Mouse (Mus musculus) kidney, embryonic 15.5 days (tissue): ENCODE results near the gene Art4. TPM values are rescaled to one million over a fixed set of nuclear protein-coding genes. Genes with fewer than 3 reads are reported as not detected.

Source experiments
- ATAC-seq: fragments of 200-750 bp; cut with Nextera tagmentation; replicated peaks from 2 replicates; pipeline ENCODE4 v1.8.0; 2017; ENCODE audit warnings: moderate TSS enrichment; ENCODE audit not compliant: low FRiP score
- H3K27ac ChIP-seq: fragments of 300-500 bp; sonication (generic); 2 replicates; pipeline ENCODE4 v1.5.1; 2015; ENCODE audit warnings: mild to moderate bottlenecking, inconsistent platforms
- H3K27me3 ChIP-seq: fragments of 300-500 bp; sonication (generic); 2 replicates; pipeline ENCODE4 v1.6.1; 2015; ENCODE audit warnings: inconsistent platforms
- H3K36me3 ChIP-seq: fragments of 300-500 bp; sonication (generic); 2 replicates; pipeline ENCODE4 v1.6.1; 2015; ENCODE audit warnings: inconsistent platforms
- H3K4me1 ChIP-seq: fragments of 300-500 bp; sonication (generic); 2 replicates; pipeline ENCODE4 v1.6.1; 2015; ENCODE audit warnings: inconsistent platforms
- H3K4me2 ChIP-seq: fragments of 300-500 bp; sonication (generic); 2 replicates; pipeline ENCODE4 v1.6.1; 2015; ENCODE audit warnings: moderate library complexity, mild to moderate bottlenecking, inconsistent platforms
- H3K4me3 ChIP-seq: fragments of 300-500 bp; sonication (generic); replicated peaks from 2 replicates; pipeline ENCODE4 v1.5.1; 2015; ENCODE audit warnings: mild to moderate bottlenecking, inconsistent platforms
- H3K9ac ChIP-seq: fragments of 300-500 bp; sonication (generic); 2 replicates; pipeline ENCODE4 v1.6.1; 2015; ENCODE audit warnings: mild to moderate bottlenecking, inconsistent platforms
- H3K9me3 ChIP-seq: fragments of 300-500 bp; sonication (generic); replicated peaks from 2 replicates; pipeline ENCODE4 v1.6.1; 2016; ENCODE audit warnings: inconsistent platforms
- WGBS: fragments of 180-500 bp; shearing (Covaris S2); methylation state at CpG from one replicate; pipeline ENCODE4 v1.1.7; 2015; ENCODE audit warnings: mixed read lengths; 5-methylcytosine and 5-hydroxymethylcytosine counted together
- microRNA-seq: library from miRNA; unstranded; fragments of <30 nt; microRNA quantifications from one replicate; pipeline ENCODE4, GENCODE M21; 2016
- polyA plus RNA-seq: library from polyadenylated mRNA; unstranded; fragments of >200 nt; fragmentation: Nextera tagmentation; extraction: Ambion mirVana; gene quantifications from 2 replicates; pipeline ENCODE4 v1.2.1, GENCODE M21; 2015

Gene Art4
- polyA plus RNA-seq, 1 experiment from 2014 or later: 5.9 TPM

DNA sequence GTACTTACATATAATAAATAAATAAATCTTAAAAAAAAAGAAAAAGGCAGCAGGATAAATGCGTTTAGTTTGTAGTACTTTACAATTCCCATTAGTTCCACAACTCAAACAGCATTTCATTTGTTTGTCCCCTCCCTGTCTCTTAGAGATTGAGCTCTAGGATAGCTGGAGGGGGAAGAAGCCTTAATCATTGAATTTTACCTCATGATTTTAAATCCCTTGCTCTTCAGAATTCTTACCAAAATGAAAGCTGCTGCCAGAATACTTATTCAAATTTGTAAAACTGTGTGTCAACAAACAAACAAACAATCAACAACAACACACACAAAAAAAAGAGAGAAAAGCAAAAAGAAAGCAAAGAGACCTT lies 52.1 kb downstream of the Art4 start:
- Histone ChIP-seq H3K4me3 (no peak overlapping the region), H3K9ac (no peak overlapping the region), H3K4me1 (peaks cover 35% of the 10 kb centered on the region), H3K9me3 (no peaks in the 10 kb centered on the region), H3K27me3 (no peaks in the 10 kb centered on the region), H3K27ac (peak overlapping the region; percentile 100), H3K36me3 (peaks cover 5% of the 10 kb centered on the region; the same call in 1 of the 2 replicates), H3K4me2 (no peak overlapping the region)
- ATAC-seq: no peak
- 88% methylated on average over 1 of the region's 1 CpGs for WGBS

DNA sequence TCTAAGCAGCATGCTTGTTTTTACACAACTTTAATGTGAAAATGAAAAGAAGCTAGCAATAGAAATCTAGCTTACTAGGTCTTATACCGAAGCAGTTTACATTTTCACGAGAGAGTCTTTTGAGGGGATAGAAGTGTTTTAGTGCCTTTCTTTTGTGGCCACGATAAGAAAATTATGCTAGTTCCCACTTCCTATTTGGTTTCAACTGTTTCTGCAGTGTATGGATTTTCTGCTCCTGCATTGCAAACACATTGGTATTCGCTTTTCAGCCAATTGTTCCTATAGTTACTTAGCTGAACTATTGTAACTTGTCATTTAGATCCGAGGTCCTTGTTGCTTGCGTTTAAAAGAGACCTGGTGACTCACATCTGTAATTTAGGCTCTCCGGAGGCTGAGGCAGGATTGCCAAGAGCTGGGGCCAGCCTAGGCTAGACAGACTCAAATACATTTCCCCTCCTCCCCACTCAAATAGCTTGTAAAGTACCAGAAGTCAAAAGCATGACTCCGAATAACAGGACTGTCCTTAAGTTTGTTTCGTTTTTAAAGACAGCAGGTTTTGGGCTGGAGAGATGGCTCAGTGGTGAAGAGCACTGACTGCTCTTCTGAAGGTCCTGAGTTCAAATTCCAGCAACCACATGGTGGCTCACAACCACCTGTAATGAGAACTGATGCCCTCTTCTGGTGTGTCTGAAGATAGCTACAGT lies 52.7 kb downstream of the Art4 start:
- Histone ChIP-seq H3K9me3 (no peaks in the 10 kb centered on the region), H3K9ac (peak overlapping the region; percentile 48), H3K4me1 (peaks cover 35% of the 10 kb centered on the region), H3K27ac (peak overlapping the region; percentile 100), H3K27me3 (no peaks in the 10 kb centered on the region), H3K4me2 (peak overlapping the region; percentile 88), H3K36me3 (no peaks in the 10 kb centered on the region), H3K4me3 (peak overlapping the region; percentile 78)
- no peak for ATAC-seq
- 32% methylated on average over 9 of the region's 9 CpGs for WGBS

DNA sequence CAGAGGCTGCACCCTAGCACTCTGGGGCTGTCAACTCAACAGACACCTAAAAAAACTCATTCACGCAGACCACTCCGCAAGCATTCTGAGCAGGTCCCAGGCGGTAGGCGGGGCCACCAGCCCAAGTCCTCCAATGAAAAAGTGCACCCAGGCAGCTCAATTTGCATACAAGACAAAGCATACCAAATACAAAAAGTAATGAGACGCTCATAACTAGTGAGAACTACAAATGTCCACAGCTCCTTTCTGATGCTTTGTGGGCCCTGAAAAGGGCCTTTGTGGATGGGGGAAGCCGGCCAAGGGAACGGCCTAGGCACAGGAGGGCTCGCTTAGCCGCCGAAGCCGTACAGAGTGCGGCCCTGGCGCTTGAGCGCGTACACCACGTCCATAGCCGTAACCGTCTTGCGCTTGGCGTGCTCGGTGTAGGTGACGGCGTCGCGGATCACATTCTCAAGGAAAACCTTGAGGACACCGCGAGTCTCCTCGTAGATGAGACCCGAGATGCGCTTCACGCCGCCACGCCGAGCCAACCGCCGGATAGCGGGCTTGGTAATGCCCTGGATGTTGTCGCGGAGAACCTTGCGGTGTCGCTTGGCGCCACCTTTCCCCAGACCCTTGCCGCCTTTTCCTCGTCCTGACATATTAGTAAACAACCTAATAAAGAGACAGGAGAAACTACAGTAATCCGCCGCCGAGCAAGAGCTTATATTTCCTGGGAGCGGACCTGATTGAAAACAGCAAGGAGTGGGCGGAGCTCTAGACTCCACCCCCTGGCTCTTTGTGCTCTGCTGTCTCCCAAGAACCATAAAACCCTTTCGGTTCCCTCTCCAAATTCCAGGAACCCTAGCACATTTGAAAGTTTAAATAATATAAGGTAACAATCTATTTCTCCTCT lies 53.5 kb downstream of the Art4 start, which contains the start of gene Hist4h4:
Hist4h4 (minus strand) TSS at position 677 of the 895 bp plus-strand sequence.
- H3K36me3 ChIP-seq: no peaks in the 10 kb centered on the region
- peak within 1 kb of the TSS; percentile 88 for H3K4me2 ChIP-seq
- under 1% methylated on average over 50 of the region's 50 CpGs for WGBS
- H3K9me3 ChIP-seq: no peaks in the 10 kb centered on the region
- ATAC-seq: peak; percentile 79
- H3K4me1 ChIP-seq: peaks cover 26% of the 10 kb centered on the region
- H3K9ac ChIP-seq: peak within 1 kb of the TSS; percentile 93
- peak within 1 kb of the TSS; percentile 100 for H3K27ac ChIP-seq
- no peaks in the 10 kb centered on the region for H3K27me3 ChIP-seq
- H3K4me3 ChIP-seq: peak within 1 kb of the TSS; percentile 78

DNA sequence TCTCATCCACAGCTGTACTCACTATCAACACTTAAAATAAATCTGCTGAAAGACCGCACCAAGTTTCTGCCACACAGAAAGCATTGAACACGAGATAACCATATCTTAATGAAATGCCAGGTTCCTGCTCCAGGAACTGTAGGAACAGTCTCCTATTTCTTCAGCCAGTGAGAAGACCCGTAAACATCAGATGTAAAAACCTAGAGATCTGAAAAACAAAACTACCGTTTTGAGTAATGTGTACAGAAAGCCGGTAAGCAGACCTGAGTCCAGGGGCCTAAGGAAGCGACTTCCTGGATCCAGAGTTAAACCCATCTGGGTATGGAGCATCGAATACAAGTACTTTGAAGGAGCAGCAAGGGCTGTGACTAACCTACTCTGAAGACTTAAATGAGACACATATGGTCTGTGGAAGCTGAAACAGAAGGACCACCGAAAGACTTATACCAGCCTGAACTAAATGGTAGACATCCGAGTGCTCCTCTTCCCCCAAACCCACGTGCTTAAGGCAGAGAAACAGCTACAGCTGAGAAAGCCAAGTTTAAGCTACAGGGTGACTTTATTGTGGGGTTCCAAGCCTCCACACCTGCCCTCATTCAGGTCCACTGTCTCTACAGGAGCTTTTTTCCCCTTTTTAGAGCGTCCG lies 54.3 kb downstream of the Art4 start:
- Histone ChIP-seq H3K4me3 (peak overlapping the region; percentile 78), H3K9ac (peak overlapping the region; percentile 93), H3K27me3 (no peaks in the 10 kb centered on the region), H3K27ac (peak overlapping the region; percentile 100), H3K9me3 (no peaks in the 10 kb centered on the region), H3K36me3 (no peaks in the 10 kb centered on the region), H3K4me1 (peaks cover 22% of the 10 kb centered on the region), H3K4me2 (peak overlapping the region; percentile 88)
- ATAC-seq: peak; percentile 2; the same call in 1 of the 2 replicates
- 20% methylated on average over 12 of the region's 12 CpGs for WGBS

DNA sequence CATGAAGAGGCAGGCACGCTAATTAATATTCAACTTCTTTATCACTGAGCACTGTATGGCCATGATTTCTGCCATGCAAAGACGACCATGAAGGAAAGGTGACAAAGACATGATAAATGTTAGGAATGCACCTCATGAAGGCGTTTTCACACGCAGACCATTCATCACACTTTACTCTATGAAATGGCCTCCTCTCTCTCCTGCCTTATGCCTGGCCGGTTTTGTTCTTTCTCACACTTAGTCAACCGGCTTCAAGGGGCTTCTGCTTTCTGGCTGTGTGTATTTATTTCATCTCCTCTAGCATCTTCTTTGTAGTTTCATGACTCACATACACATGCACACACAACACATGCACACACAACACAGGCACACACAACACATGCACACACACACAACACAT lies 56.3 kb downstream of the Art4 start:
- 86% methylated on average over 6 of the region's 6 CpGs for WGBS
- no peaks in the 10 kb centered on the region for H3K36me3 ChIP-seq
- ATAC-seq: no peak
- no peak overlapping the region for H3K9ac ChIP-seq
- no peak overlapping the region for H3K27ac ChIP-seq
- H3K4me2 ChIP-seq: no peak overlapping the region
- no peak overlapping the region for H3K4me3 ChIP-seq
- no peaks in the 10 kb centered on the region for H3K9me3 ChIP-seq
- peaks cover 16% of the 10 kb centered on the region for H3K4me1 ChIP-seq
- H3K27me3 ChIP-seq: no peaks in the 10 kb centered on the region

DNA sequence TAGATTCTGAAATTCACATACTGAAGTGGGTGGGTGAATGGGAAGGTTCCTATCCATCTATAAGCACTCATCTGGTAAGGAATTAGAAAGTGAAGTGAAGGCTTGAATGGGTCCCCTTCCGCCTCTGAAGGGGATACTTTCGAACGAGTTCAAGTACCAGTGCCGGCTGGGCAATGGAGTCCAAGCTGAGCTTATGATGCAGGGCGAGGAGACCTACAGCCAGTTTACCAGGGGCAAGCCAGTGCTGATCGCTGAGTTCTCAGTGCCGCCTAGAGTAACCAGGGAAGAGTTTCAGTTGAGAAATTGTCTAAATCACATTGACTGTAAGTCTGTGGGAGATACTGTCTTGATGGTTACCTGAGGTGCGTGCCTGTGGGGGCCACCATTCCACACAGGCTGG lies 56.8 kb downstream of the Art4 start:
- H3K27me3 ChIP-seq: no peaks in the 10 kb centered on the region
- H3K36me3 ChIP-seq: no peaks in the 10 kb centered on the region
- H3K9ac ChIP-seq: no peak overlapping the region
- H3K27ac ChIP-seq: no peak overlapping the region
- no peak overlapping the region for H3K4me3 ChIP-seq
- ATAC-seq: no peak
- H3K4me2 ChIP-seq: no peak overlapping the region
- WGBS: 92% methylated on average over 8 of the region's 8 CpGs
- peaks cover 16% of the 10 kb centered on the region for H3K4me1 ChIP-seq
- no peaks in the 10 kb centered on the region for H3K9me3 ChIP-seq

Small RNAs within 50 kb of the gene (microRNA-seq; reads per million reads assigned to microRNA genes)
- not detected for gene Gm44364

Other genes with a start within 250 kb of the Art4 start
- gene Plbd1, start 195.8 kb downstream of the Art4 start, polyA plus RNA-seq: 4.8 and 5.2 TPM in 2 replicates
- gene Gucy2c, start 76.0 kb downstream of the Art4 start, polyA plus RNA-seq: 0.08 and 0.71 TPM in 2 replicates
- gene Hist4h4, start 53.3 kb downstream of the Art4 start, polyA plus RNA-seq: 0.68 and 0.69 TPM in 2 replicates
- gene H2afj, start 49.5 kb downstream of the Art4 start, polyA plus RNA-seq: 112 and 118 TPM in 2 replicates
- gene BC049715, start 30.1 kb downstream of the Art4 start, polyA plus RNA-seq: 2.1 and 2.8 TPM in 2 replicates
- gene Wbp11, start 29.5 kb downstream of the Art4 start, polyA plus RNA-seq: 112 and 120 TPM in 2 replicates
- 1.7 and 2.3 TPM in 2 replicates for gene Smco3, start 22.3 kb downstream of the Art4 start, polyA plus RNA-seq
- 210 and 216 TPM in 2 replicates for gene Mgp, start 18.1 kb upstream of the Art4 start, polyA plus RNA-seq
- gene Erp27, start 64.4 kb upstream of the Art4 start, polyA plus RNA-seq: 0.23 and 0.38 TPM in 2 replicates
- 0.26 and 0.40 TPM in 2 replicates for gene Pde6h, start 66.1 kb upstream of the Art4 start, polyA plus RNA-seq
- gene Arhgdib, start 84.2 kb upstream of the Art4 start, polyA plus RNA-seq: 62.1 and 63.8 TPM in 2 replicates